In genomic region chrX:56609623-56610317, GRCm38 (mm10) we compare ENCODE assay signal across 8 mouse cellular contexts. TPM values are rescaled to one million over a fixed set of nuclear protein-coding genes. Genes with fewer than 3 reads are reported as not detected.
DNase-seq lines count a peak whose midpoint lies in the region; ATAC-seq and TF ChIP-seq lines count a peak whose summit lies in the region.

Gene Slc9a6, plus strand, starts transcription at chrX:56609757.

- WGBS in embryonic facial prominence, embryonic 11.5 days = 14% methylated on average over 30 of the region's 50 CpGs
- 14% methylated on average over 44 of the region's 50 CpGs for WGBS in limb, embryonic 13.5 days
- 27% methylated on average over 50 of the region's 50 CpGs for WGBS in midbrain, embryonic 15.5 days
- WGBS in spleen, adult 2 months = 25% methylated on average over 47 of the region's 50 CpGs

- no peaks in the 10 kb centered on the region for H3K27me3 ChIP-seq in embryonic facial prominence, embryonic 11.5 days (ENCODE audit: control insufficient read depth, insufficient read depth, low read length)
- H3K27me3 ChIP-seq in limb, embryonic 13.5 days = no peaks in the 10 kb centered on the region
- H3K27me3 ChIP-seq in midbrain, embryonic 15.5 days (replicated peaks) = no peaks in the 10 kb centered on the region
- no peaks in the 10 kb centered on the region for H3K27me3 ChIP-seq in spleen, adult 2 months (ENCODE audit: control insufficient read depth, insufficient read depth, low read length)

- no peaks in the 10 kb centered on the region for H3K36me3 ChIP-seq in embryonic facial prominence, embryonic 11.5 days (replicated peaks; ENCODE audit: control insufficient read depth, insufficient read depth, low read depth, low read length)
- H3K36me3 ChIP-seq in limb, embryonic 13.5 days = no peaks in the 10 kb centered on the region
- no peaks in the 10 kb centered on the region for H3K36me3 ChIP-seq in midbrain, embryonic 15.5 days (replicated peaks)
- H3K36me3 ChIP-seq in spleen, adult 2 months (ENCODE audit: control insufficient read depth, insufficient read depth, low read length) = no peaks in the 10 kb centered on the region

- H3K27ac ChIP-seq in embryonic facial prominence, embryonic 11.5 days (replicated peaks; ENCODE audit: low read depth, low read length) = no peak within 1 kb of the TSS
- peak within 1 kb of the TSS; percentile 72 for H3K27ac ChIP-seq in limb, embryonic 13.5 days
- peak within 1 kb of the TSS; percentile 88 for H3K27ac ChIP-seq in midbrain, embryonic 15.5 days
- peak within 1 kb of the TSS; percentile 62 for H3K27ac ChIP-seq in spleen, adult 2 months (ENCODE audit: insufficient read depth, low read length)

- H3K4me1 ChIP-seq in embryonic facial prominence, embryonic 11.5 days (ENCODE audit: control insufficient read depth, insufficient read depth, low read length) = no peaks in the 10 kb centered on the region
- peaks cover 5% of the 10 kb centered on the region for H3K4me1 ChIP-seq in limb, embryonic 13.5 days
- peaks cover 4% of the 10 kb centered on the region for H3K4me1 ChIP-seq in midbrain, embryonic 15.5 days
- peaks cover 3% of the 10 kb centered on the region; the same call in 1 of the 2 replicates for H3K4me1 ChIP-seq in spleen, adult 2 months (ENCODE audit: control insufficient read depth, insufficient read depth, insufficient read length)

- ATAC-seq in embryonic facial prominence, embryonic 11.5 days (replicated peaks; ENCODE audit: insufficient number of reproducible peaks, low FRiP score, low TSS enrichment, low read depth) = peak; percentile 93
- peak; percentile 97 for ATAC-seq in granulocyte monocyte progenitor cell, adult 5-6 weeks (replicated peaks; ENCODE audit: poor library complexity, severe bottlenecking)
- ATAC-seq in limb, embryonic 13.5 days (ENCODE audit: low FRiP score, low read depth) = peak; percentile 97
- peak; percentile 97 for ATAC-seq in midbrain, embryonic 15.5 days (replicated peaks)

- peak within 1 kb of the TSS; percentile 59 for H3K4me3 ChIP-seq in embryonic facial prominence, embryonic 11.5 days (ENCODE audit: low read depth, low read length)
- H3K4me3 ChIP-seq in limb, embryonic 13.5 days = peak within 1 kb of the TSS; percentile 60
- peak within 1 kb of the TSS; percentile 64 for H3K4me3 ChIP-seq in midbrain, embryonic 15.5 days
- H3K4me3 ChIP-seq in spleen, adult 2 months (ENCODE audit: extremely low read depth, insufficient read depth, insufficient read length) = peak within 1 kb of the TSS; percentile 93

- peak; percentile 67 for DNase-seq in 3T3-L1 (ENCODE audit: low read depth, low spot score)
- DNase-seq in adrenal gland, postnatal 14 days = peak; percentile 86
- peak; percentile 81 for DNase-seq in embryonic facial prominence, embryonic 11.5 days (ENCODE audit: low spot score)
- DNase-seq in kidney, adult 11 months = peak; percentile 66
- DNase-seq in spleen, adult 2 months (ENCODE audit: low read depth in 1 of 2, low spot score in 2 of 2) = peak; percentile 35 to 67

- peak within 1 kb of the TSS; percentile 51 for H3K9ac ChIP-seq in embryonic facial prominence, embryonic 11.5 days (replicated peaks; ENCODE audit: low read length)
- peak within 1 kb of the TSS; percentile 72 for H3K9ac ChIP-seq in limb, embryonic 13.5 days
- H3K9ac ChIP-seq in midbrain, embryonic 15.5 days = peak within 1 kb of the TSS; percentile 69

- no peaks in the 10 kb centered on the region for H3K9me3 ChIP-seq in embryonic facial prominence, embryonic 11.5 days (replicated peaks; ENCODE audit: control insufficient read depth, low read length)
- H3K9me3 ChIP-seq in limb, embryonic 13.5 days = no peaks in the 10 kb centered on the region
- H3K9me3 ChIP-seq in midbrain, embryonic 15.5 days = no peaks in the 10 kb centered on the region

- TF ChIP-seq CTCF in spleen, adult 2 months (IDR thresholded peaks at IDR 0.05; ENCODE audit: extremely low read depth, insufficient read depth, insufficient read length, insufficient replicate concordance) = no peak

- TF ChIP-seq POLR2A in spleen, adult 2 months (IDR thresholded peaks at IDR 0.05; ENCODE audit: low read depth, low read length) = no peak

- H3K4me2 ChIP-seq in embryonic facial prominence, embryonic 11.5 days (ENCODE audit: low read depth, low read length) = peak within 1 kb of the TSS; percentile 51
- peak within 1 kb of the TSS; percentile 65 for H3K4me2 ChIP-seq in limb, embryonic 13.5 days (replicated peaks)
- H3K4me2 ChIP-seq in midbrain, embryonic 15.5 days = peak within 1 kb of the TSS; percentile 47

RNA-seq across cellular contexts. Expression of gene Slc9a6, which starts in this region (rescaled TPM):
- 18.0 and 20.4 TPM in 2 replicates for total RNA-seq in adrenal gland, postnatal 14 days (2021)
- 11.6 and 11.9 TPM in 2 replicates for polyA plus RNA-seq in embryonic facial prominence, embryonic 11.5 days (2014; fragmentation: Nextera tagmentation; extraction: Ambion mirVana)
- 3.4 and 7.6 TPM in 2 replicates for total RNA-seq in granulocyte monocyte progenitor cell, adult 5-6 weeks (2014; fragmentation: Nextera tagmentation)
- 11.4 and 11.6 TPM in 2 replicates for total RNA-seq in granulocyte monocyte progenitor cell, adult 5-6 weeks (2017)
- 15.5 and 16.2 TPM in 2 replicates for polyA plus RNA-seq in limb, embryonic 13.5 days (2015; fragmentation: Nextera tagmentation; extraction: Ambion mirVana)
- polyA plus RNA-seq in midbrain, embryonic 15.5 days (2015; fragmentation: Nextera tagmentation; extraction: Ambion mirVana) = 68.0 and 73.9 TPM in 2 replicates
- 8.5 and 9.4 TPM in 2 replicates for polyA plus RNA-seq in spleen, adult 2 months (2012; rRNA removed)
